Mouse (Mus musculus) T-cell, adult 2 months (primary cell): ENCODE results near the gene Gar1.
A peak's percentile ranks its signal among the peaks of the same experiment; 100 is the strongest.

ENCODE experiments used
- DNase-seq: peaks from one replicate; pipeline ENCODE4 v3.0.0; 2022; ENCODE audit warnings: low spot score

Gene Gar1

GRCm38 (mm10) chr3:129831035-129831568 is at the start of gene Gar1:
Gar1 (minus strand) TSS chr3:129831396.
- peak; percentile 94 for DNase-seq

GRCm38 (mm10) chr3:129879913-129880312 is 48.7 kb upstream of the Gar1 start:
- DNase-seq: no peak

- peak; percentile 18 for DNase-seq
These were observed 48.0 kb upstream of the Gar1 start for GRCm38 (mm10) chr3:129879131-129879757.

- peak; percentile 83 for DNase-seq
These were observed 47.3 kb upstream of the Gar1 start, which contains the start of gene Pla2g12a for GRCm38 (mm10) chr3:129878405-129879021. Pla2g12a (plus strand) TSS chr3:129878606.

GRCm38 (mm10) chr3:129877327-129877726 is 46.1 kb upstream of the Gar1 start:
- no peak for DNase-seq

GRCm38 (mm10) chr3:129863698-129864097 is 32.5 kb upstream of the Gar1 start:
- DNase-seq: peak; percentile 46

GRCm38 (mm10) chr3:129862592-129862991 is 31.4 kb upstream of the Gar1 start:
- no peak for DNase-seq

- DNase-seq: no peak
These were observed 15.7 kb upstream of the Gar1 start for GRCm38 (mm10) chr3:129846846-129847245.

- DNase-seq: no peak
These were observed 14.7 kb upstream of the Gar1 start for GRCm38 (mm10) chr3:129845868-129846267.

- DNase-seq: no peak
These were observed 6.8 kb upstream of the Gar1 start for GRCm38 (mm10) chr3:129838017-129838416.

GRCm38 (mm10) chr3:129836965-129837364 is 5.8 kb upstream of the Gar1 start:
- no peak for DNase-seq

- DNase-seq: no peak
These were observed 5.0 kb upstream of the Gar1 start for GRCm38 (mm10) chr3:129836051-129836697.

- no peak for DNase-seq
These were observed 4.3 kb upstream of the Gar1 start, which contains the start of gene Cfi for GRCm38 (mm10) chr3:129835388-129835934. Cfi (plus strand) TSS chr3:129835884.

GRCm38 (mm10) chr3:129830626-129831025 is 570 bp downstream of the Gar1 start:
- DNase-seq: peak; percentile 56

GRCm38 (mm10) chr3:129827691-129828090 is 3.5 kb downstream of the Gar1 start:
- DNase-seq: no peak

GRCm38 (mm10) chr3:129826691-129827090 is 4.5 kb downstream of the Gar1 start:
- no peak for DNase-seq

- DNase-seq: no peak
These were observed 6.3 kb downstream of the Gar1 start for GRCm38 (mm10) chr3:129824891-129825290.

- no peak for DNase-seq
These were observed 7.0 kb downstream of the Gar1 start for GRCm38 (mm10) chr3:129824146-129824545.

GRCm38 (mm10) chr3:129823293-129823692 is 7.9 kb downstream of the Gar1 start:
- DNase-seq: peak; percentile 32

GRCm38 (mm10) chr3:129822206-129822775 is 8.9 kb downstream of the Gar1 start, which contains the start of gene Rrh:
Rrh (minus strand) TSS chr3:129822587.
- no peak for DNase-seq

- DNase-seq: no peak
These were observed 9.5 kb downstream of the Gar1 start for GRCm38 (mm10) chr3:129821736-129822135.

GRCm38 (mm10) chr3:129820847-129821246 is 10.3 kb downstream of the Gar1 start:
- DNase-seq: no peak
